Mouse (Mus musculus): ENCODE measurements around the gene Hat1. TPM values are rescaled to one million over a fixed set of nuclear protein-coding genes. Genes with fewer than 3 reads are reported as not detected.

Gene Hat1
- polyA plus RNA-seq, 1 experiment from 2014 or later = 107 TPM

GRCm38 (mm10) chr2:71453161-71453916 lies 64.6 kb downstream of the Hat1 start, which contains the start of gene Metap1d:
Gene Metap1d, plus strand, starts transcription at chr2:71453276.
- Histone ChIP-seq H3K36me3 (no peaks in the 10 kb centered on the region), H3K4me1 (0 out of 2 replicates have a peak, but pooled peaks cover 3% of the 10 kb centered on the region), H3K27me3 (no peaks in the 10 kb centered on the region), H3K4me3 (peak within 1 kb of the TSS; percentile 65), H3K4me2 (peak within 1 kb of the TSS; percentile 76), H3K9ac (peak within 1 kb of the TSS; percentile 64), H3K9me3 (no peaks in the 10 kb centered on the region), H3K27ac (peak within 1 kb of the TSS; percentile 67)
- ATAC-seq (ENCODE audit: insufficient number of reproducible peaks, low FRiP score, low TSS enrichment, low read depth) = peak; percentile 91
- under 1% methylated on average over 61 of the region's 61 CpGs for WGBS

- H3K4me3 ChIP-seq = peak overlapping the region; percentile 65
- H3K36me3 ChIP-seq = no peaks in the 10 kb centered on the region
- no peak overlapping the region for H3K27ac ChIP-seq
- no peak overlapping the region for H3K9ac ChIP-seq
- H3K27me3 ChIP-seq = no peaks in the 10 kb centered on the region
- no peak for ATAC-seq (ENCODE audit: insufficient number of reproducible peaks, low FRiP score, low TSS enrichment, low read depth)
- H3K4me1 ChIP-seq = 0 out of 2 replicates have a peak, but pooled peaks cover 3% of the 10 kb centered on the region
- peak overlapping the region; percentile 76 for H3K4me2 ChIP-seq
- WGBS = 39% methylated on average over 4 of the region's 4 CpGs
- no peaks in the 10 kb centered on the region for H3K9me3 ChIP-seq
These were observed 65.1 kb downstream of the Hat1 start for GRCm38 (mm10) chr2:71453917-71454260.

GRCm38 (mm10) chr2:71458624-71459023 lies 69.9 kb downstream of the Hat1 start:
- no peak for ATAC-seq (ENCODE audit: insufficient number of reproducible peaks, low FRiP score, low TSS enrichment, low read depth)
- WGBS = 69% methylated on average over 13 of the region's 13 CpGs
- Histone ChIP-seq H3K4me1 (no peaks in the 10 kb centered on the region), H3K4me3 (no peak overlapping the region), H3K27me3 (no peaks in the 10 kb centered on the region), H3K36me3 (no peaks in the 10 kb centered on the region), H3K4me2 (no peak overlapping the region), H3K9ac (no peak overlapping the region), H3K27ac (no peak overlapping the region), H3K9me3 (no peaks in the 10 kb centered on the region)

GRCm38 (mm10) chr2:71459659-71460058 lies 70.9 kb downstream of the Hat1 start:
- ATAC-seq (ENCODE audit: insufficient number of reproducible peaks, low FRiP score, low TSS enrichment, low read depth) = no peak
- Histone ChIP-seq H3K4me3 (no peak overlapping the region), H3K27me3 (no peaks in the 10 kb centered on the region), H3K9ac (no peak overlapping the region), H3K4me1 (no peaks in the 10 kb centered on the region), H3K36me3 (no peaks in the 10 kb centered on the region), H3K27ac (no peak overlapping the region), H3K9me3 (no peaks in the 10 kb centered on the region), H3K4me2 (no peak overlapping the region)
- 96% methylated on average over 1 of the region's 1 CpGs for WGBS

- no peak overlapping the region for H3K4me3 ChIP-seq
- no peaks in the 10 kb centered on the region for H3K4me1 ChIP-seq
- no peak overlapping the region for H3K4me2 ChIP-seq
- H3K27ac ChIP-seq = no peak overlapping the region
- no peaks in the 10 kb centered on the region for H3K27me3 ChIP-seq
- no peaks in the 10 kb centered on the region for H3K9me3 ChIP-seq
- no peaks in the 10 kb centered on the region for H3K36me3 ChIP-seq
- no peak for ATAC-seq (ENCODE audit: insufficient number of reproducible peaks, low FRiP score, low TSS enrichment, low read depth)
- no peak overlapping the region for H3K9ac ChIP-seq
- WGBS = 78% methylated on average over 5 of the region's 6 CpGs
These were observed 72.4 kb downstream of the Hat1 start for GRCm38 (mm10) chr2:71461139-71461538.

- no peak overlapping the region for H3K27ac ChIP-seq
- no peak for ATAC-seq (ENCODE audit: insufficient number of reproducible peaks, low FRiP score, low TSS enrichment, low read depth)
- H3K27me3 ChIP-seq = no peaks in the 10 kb centered on the region
- WGBS = 65% methylated on average over 7 of the region's 7 CpGs
- no peak overlapping the region for H3K4me2 ChIP-seq
- no peak overlapping the region for H3K9ac ChIP-seq
- H3K9me3 ChIP-seq = no peaks in the 10 kb centered on the region
- no peaks in the 10 kb centered on the region for H3K4me1 ChIP-seq
- no peaks in the 10 kb centered on the region for H3K36me3 ChIP-seq
- H3K4me3 ChIP-seq = no peak overlapping the region
These were observed 72.8 kb downstream of the Hat1 start for GRCm38 (mm10) chr2:71461589-71461988.

- ATAC-seq (ENCODE audit: insufficient number of reproducible peaks, low FRiP score, low TSS enrichment, low read depth) = no peak
- Histone ChIP-seq H3K27me3 (no peaks in the 10 kb centered on the region), H3K4me3 (no peak overlapping the region), H3K9me3 (no peaks in the 10 kb centered on the region), H3K27ac (no peak overlapping the region), H3K4me1 (no peaks in the 10 kb centered on the region), H3K4me2 (no peak overlapping the region), H3K36me3 (no peaks in the 10 kb centered on the region), H3K9ac (no peak overlapping the region)
- 87% methylated on average over 4 of the region's 4 CpGs for WGBS
These were observed 73.3 kb downstream of the Hat1 start for GRCm38 (mm10) chr2:71462066-71462465.

- no peaks in the 10 kb centered on the region for H3K36me3 ChIP-seq
- no peaks in the 10 kb centered on the region for H3K9me3 ChIP-seq
- 62% methylated on average over 3 of the region's 3 CpGs for WGBS
- H3K27ac ChIP-seq = no peak overlapping the region
- no peak overlapping the region for H3K4me3 ChIP-seq
- H3K27me3 ChIP-seq = no peaks in the 10 kb centered on the region
- no peak for ATAC-seq (ENCODE audit: insufficient number of reproducible peaks, low FRiP score, low TSS enrichment, low read depth)
- no peaks in the 10 kb centered on the region for H3K4me1 ChIP-seq
- no peak overlapping the region for H3K4me2 ChIP-seq
- H3K9ac ChIP-seq = no peak overlapping the region
These were observed 73.8 kb downstream of the Hat1 start for GRCm38 (mm10) chr2:71462553-71462952.

- H3K9me3 ChIP-seq = no peaks in the 10 kb centered on the region
- H3K27ac ChIP-seq = no peak overlapping the region
- no peaks in the 10 kb centered on the region for H3K36me3 ChIP-seq
- no peak overlapping the region for H3K4me2 ChIP-seq
- H3K9ac ChIP-seq = no peak overlapping the region
- H3K27me3 ChIP-seq = no peaks in the 10 kb centered on the region
- H3K4me3 ChIP-seq = no peak overlapping the region
- 36% methylated on average over 5 of the region's 6 CpGs for WGBS
- H3K4me1 ChIP-seq = no peaks in the 10 kb centered on the region
- ATAC-seq (ENCODE audit: insufficient number of reproducible peaks, low FRiP score, low TSS enrichment, low read depth) = no peak
These were observed 77.3 kb downstream of the Hat1 start for GRCm38 (mm10) chr2:71466103-71466502.

- Histone ChIP-seq H3K4me3 (no peak overlapping the region), H3K4me2 (no peak overlapping the region), H3K27ac (no peak overlapping the region), H3K9me3 (no peaks in the 10 kb centered on the region), H3K36me3 (no peaks in the 10 kb centered on the region), H3K4me1 (no peaks in the 10 kb centered on the region), H3K27me3 (no peaks in the 10 kb centered on the region), H3K9ac (no peak overlapping the region)
- no peak for ATAC-seq (ENCODE audit: insufficient number of reproducible peaks, low FRiP score, low TSS enrichment, low read depth)
- 67% methylated on average over 11 of the region's 11 CpGs for WGBS
These were observed 78.2 kb downstream of the Hat1 start for GRCm38 (mm10) chr2:71466861-71467450.

GRCm38 (mm10) chr2:71471094-71471493 lies 82.3 kb downstream of the Hat1 start:
- Histone ChIP-seq H3K9me3 (no peaks in the 10 kb centered on the region), H3K4me3 (no peak overlapping the region), H3K4me1 (peaks cover 9% of the 10 kb centered on the region; the same call in 1 of the 2 replicates), H3K27me3 (no peaks in the 10 kb centered on the region), H3K36me3 (no peaks in the 10 kb centered on the region), H3K4me2 (no peak overlapping the region), H3K9ac (no peak overlapping the region), H3K27ac (no peak overlapping the region)
- ATAC-seq (ENCODE audit: insufficient number of reproducible peaks, low FRiP score, low TSS enrichment, low read depth) = no peak
- 87% methylated on average over 6 of the region's 6 CpGs for WGBS

- H3K9ac ChIP-seq = no peak overlapping the region
- H3K36me3 ChIP-seq = no peaks in the 10 kb centered on the region
- no peak overlapping the region for H3K4me3 ChIP-seq
- no peak for ATAC-seq (ENCODE audit: insufficient number of reproducible peaks, low FRiP score, low TSS enrichment, low read depth)
- WGBS = 58% methylated on average over 7 of the region's 7 CpGs
- no peak overlapping the region for H3K27ac ChIP-seq
- no peaks in the 10 kb centered on the region for H3K27me3 ChIP-seq
- H3K4me1 ChIP-seq = peaks cover 9% of the 10 kb centered on the region; the same call in 1 of the 2 replicates
- H3K9me3 ChIP-seq = peaks cover 4% of the 10 kb centered on the region; the same call in 1 of the 2 replicates
- H3K4me2 ChIP-seq = no peak overlapping the region
These were observed 85.1 kb downstream of the Hat1 start for GRCm38 (mm10) chr2:71473830-71474229.
